Mouse (Mus musculus): Measurements from ENCODE around the gene Kng1.
A peak's percentile ranks its signal among the peaks of the same experiment; 100 is the strongest.

The Kng1 gene

DNA sequence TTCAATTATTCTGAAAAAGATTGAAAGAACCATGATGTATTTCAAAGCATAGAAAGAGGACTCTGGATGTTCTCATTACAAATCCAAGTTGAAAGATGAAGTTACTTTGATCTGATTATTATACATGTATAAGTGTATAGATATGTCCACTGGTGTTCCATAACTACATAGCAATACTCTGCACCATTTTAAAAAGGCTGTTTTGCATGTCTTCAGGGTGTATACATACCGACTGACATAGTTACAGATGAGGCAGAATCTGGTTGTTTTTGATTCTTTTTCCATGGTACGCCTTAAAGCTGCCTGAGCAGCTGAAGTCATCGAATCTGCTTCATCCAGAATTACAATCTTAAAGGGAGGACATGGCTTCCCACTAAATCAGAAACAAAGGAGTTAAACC, 57.8 kb downstream of the Kng1 start:
- DNase-seq: no peak

DNA sequence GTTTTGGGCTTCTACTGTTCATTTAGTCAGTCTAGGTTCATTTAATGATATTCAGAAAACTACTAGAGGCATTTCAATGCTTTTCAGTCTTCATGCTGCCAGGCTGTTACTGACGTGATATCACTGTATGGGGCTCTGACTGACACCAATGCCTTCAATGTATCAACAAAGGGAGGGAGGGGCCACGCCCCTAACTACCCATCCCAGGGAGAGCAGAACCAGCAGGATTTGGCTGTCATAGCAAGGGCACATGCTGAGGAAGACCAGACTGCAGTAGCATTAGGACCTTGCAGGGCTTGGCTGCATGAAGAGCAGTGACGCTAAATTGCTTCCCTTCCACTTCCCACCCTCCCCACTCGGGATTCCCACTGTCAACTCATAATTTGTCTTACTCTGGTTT, 59.5 kb downstream of the Kng1 start:
- DNase-seq: no peak

DNA sequence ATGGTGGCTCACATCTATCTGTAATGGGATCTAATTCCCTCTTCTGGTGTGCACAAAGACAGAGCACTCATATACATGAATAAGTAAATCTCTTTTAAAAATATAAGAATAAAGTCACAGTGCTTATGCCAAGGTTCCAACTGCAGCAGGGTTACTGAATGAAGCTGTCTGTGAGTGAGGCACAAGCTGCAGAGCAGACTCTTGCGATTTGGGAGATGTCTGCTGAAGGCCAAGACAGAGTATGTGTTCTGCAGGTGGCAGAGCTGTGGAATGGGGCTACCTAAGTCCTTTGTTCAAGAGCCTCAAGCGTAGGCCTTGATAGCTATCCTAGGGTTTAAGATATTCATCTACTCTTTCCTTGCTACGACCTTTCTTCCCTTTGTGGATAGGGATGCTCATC, 64.8 kb downstream of the Kng1 start:
- no peak for DNase-seq

DNA sequence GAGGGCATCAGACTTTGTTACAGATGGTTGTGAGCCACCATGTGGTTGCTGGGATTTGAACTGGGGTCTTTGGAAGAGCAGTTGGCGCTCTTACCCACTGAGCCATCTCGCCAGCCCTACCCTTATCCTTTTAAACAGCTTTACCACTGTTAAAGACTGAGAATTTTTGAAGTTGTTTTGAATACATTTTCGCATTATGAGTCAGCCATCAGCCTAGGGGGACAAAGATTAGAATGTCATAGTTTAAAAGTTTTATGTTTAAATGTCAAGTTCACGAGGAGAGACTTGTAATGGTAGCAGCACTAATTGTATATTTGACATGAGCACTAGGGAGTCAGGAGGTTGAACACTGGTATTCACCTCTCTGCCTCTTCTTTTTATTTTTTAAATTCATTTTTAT, 65.4 kb downstream of the Kng1 start:
- no peak for DNase-seq

DNA sequence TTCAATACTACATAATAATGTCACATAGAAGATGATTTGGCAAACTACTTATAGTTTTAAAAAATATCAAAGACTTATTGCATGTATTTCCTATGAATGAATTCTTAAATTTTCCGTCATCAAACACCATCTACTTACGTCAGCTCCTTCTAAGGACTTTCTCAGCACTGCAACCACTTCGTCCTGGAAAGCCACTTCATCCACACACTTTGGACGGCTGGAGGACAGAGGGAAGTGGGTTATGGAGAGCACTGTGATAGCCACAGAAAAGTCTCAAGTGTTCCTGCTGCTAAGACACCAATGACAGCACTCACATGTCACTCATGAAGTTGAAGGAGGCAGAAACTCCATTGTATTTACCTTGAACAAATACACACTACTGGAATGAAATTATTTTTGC, 66.7 kb downstream of the Kng1 start:
- no peak for DNase-seq

DNA sequence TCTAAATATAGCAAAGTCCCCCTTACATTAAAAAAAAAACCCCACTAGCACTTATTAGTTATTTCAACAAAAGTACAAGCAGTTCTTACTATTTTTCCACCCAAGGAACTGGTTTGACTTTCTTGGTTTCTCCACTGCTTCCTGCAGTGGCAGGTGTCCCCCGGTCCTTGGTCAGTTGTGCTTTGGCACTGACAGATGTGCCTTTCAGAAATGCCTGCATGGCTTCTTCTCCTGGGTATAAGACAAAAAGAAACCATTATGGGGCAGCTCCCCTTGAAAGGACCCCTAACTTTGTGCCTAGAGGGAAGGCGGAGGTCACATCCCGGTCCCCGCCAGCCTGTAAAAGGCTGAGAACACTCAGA, 69.6 kb downstream of the Kng1 start:
- no peak for DNase-seq

DNA sequence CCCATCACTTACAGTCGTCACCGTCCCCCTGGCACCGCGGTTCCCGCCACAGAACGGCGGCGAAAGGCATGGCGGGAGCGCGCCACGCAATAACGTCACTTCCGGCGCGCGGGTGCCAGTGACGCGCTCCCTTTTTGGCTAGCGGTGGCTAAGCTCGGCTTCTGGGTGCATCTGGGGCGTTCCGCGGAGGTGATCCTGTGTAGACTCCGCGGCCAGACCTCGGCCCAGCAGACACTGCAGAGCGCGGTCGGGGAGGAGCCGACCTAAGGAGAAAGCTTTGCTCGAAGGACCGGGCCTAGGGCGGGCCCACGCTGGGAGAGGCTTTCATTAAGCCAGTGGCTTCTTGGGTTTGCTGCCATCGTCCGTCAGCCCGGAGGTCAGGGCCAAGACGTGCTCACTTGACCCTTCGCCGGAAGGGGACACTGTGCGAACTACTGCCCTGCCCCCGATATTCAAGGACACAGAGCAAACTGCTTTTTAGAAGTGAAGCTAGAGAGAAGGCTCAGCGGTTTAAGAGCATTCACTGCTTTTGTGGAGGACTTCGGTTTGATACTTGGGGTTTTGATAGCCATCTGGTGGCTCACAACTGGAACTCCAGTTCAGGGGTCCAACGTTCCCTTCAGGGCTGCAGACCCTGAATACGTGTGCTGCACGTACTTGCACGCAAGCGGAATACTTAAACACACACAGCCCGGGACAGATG, 70.2 kb downstream of the Kng1 start, which contains the start of gene Rfc4:
TSS of gene Rfc4 (minus strand) at position 65 of the 703 bp plus-strand sequence.
- peak; percentile 92 for DNase-seq

DNA sequence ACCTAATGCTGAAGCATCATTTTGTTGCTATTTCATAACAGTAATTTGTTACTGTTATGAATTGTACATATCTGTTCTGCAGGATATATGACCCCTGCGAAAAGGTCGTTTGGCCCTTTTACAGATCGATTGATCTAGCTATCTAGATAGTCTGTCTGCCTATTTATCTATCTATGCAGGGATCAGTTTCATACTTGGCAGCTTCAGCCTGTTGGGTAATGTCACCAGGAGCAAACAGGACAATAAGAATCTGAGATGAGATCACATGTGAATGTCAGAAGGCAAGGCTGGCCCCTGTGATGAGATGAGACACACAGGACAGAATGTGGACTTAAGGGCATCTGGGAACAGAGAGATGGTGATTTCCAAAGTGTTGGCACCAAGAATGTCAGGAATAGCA, 72.6 kb downstream of the Kng1 start:
- DNase-seq: no peak

Data from lung, postnatal 14 days (tissue).